Mouse (Mus musculus) heart, adult 8-10 months (tissue): Measurements from ENCODE around the gene Gtf2e1. TPM values are rescaled to one million over a fixed set of nuclear protein-coding genes. Genes with fewer than 3 reads are reported as not detected.

ENCODE experiments used
- DNase-seq: peaks from one replicate; pipeline ENCODE4 v3.0.0; 2022; ENCODE audit warnings: low spot score
- total RNA-seq, 4 experiments: library from RNA; stranded (reverse); gene quantifications; 2 replicates each; pipeline ENCODE4 v1.2.4; 2022

Gene Gtf2e1
- 1 to 10 TPM; 6.9 to 8.3 (median 7.1) TPM for total RNA-seq

GRCm38 (mm10) chr16:37539611-37540580, at the start of gene Gtf2e1, which contains the start of gene Rabl3:
Gtf2e1 (minus strand) TSS chr16:37539789.
Rabl3 (plus strand) TSS chr16:37539885.
- peak; percentile 99 for DNase-seq

- no peak for DNase-seq
Measured at GRCm38 (mm10) chr16:37585129-37585563, 45.6 kb upstream of the Gtf2e1 start.

DNA sequence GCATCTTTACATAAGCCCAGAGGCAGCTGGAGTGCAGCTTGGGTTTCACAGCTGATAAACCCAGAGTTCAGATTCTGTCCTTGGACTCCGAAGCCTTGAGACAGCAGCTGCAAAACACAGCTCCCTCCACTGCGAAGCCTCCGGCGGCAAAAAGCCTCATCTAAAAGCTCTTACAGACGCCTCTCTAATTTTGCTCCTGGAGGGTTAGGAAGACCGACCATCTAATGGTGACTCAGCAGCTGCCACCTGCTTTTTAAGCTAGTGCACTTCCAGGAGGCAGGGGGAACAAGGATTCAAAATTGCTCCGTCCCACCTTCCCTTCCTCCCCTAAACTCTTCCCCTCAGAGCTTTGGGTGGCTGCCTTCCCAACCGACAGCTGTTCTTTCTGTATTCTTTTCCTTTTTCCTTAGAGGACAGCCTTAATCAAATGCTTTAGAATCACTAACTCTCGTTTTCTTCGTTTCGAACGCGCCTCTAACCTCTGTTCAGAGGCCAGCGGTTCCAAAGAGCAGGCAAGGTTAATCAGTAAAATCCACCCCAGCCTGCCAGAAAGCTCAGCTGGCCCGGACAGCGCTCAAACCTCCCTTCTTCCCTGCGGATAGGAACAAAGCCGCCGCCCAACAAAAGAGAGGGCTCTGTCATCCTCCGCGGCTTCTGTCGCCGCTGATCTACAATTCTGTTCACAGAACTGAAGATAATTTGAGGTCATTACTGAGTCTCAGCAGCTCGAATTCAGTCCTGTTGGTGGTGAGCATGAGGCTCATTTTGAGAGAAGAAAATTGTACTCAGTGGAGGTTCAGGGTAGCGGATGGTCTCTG, 44.8 kb upstream of the Gtf2e1 start:
- peak; percentile 27 for DNase-seq

- DNase-seq: no peak
Measured at GRCm38 (mm10) chr16:37583801-37584200, 44.2 kb upstream of the Gtf2e1 start.

- no peak for DNase-seq
Measured at GRCm38 (mm10) chr16:37583306-37583705, 43.7 kb upstream of the Gtf2e1 start.

GRCm38 (mm10) chr16:37581901-37582300, 42.3 kb upstream of the Gtf2e1 start:
- no peak for DNase-seq

- no peak for DNase-seq
Measured at GRCm38 (mm10) chr16:37580651-37581050, 41.1 kb upstream of the Gtf2e1 start.

DNA sequence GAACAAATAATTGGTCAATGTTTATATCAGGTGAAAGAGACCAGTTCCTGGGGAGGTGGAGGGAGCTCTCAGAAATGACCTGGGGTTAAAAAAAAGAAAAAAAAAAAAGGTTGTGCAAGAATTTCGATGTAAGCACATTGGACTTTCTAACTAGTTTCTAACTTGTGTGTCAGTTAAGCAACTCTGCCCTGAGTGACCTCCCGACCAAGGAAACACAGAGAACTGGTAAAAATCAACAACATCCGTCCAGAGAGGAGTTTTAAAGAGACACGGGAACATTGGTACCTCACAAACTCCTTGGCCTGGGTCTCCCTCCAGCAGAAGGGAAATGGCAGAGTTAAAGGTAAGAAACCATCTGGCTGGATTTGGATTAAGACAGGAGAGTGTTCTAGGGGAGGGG, 40.4 kb upstream of the Gtf2e1 start, which contains the start of gene Hgd:
Gene Hgd, plus strand, starts transcription at position 160 of the 400 bp plus-strand sequence.
- no peak for DNase-seq

- DNase-seq: no peak
Measured at GRCm38 (mm10) chr16:37579591-37579990, 40.0 kb upstream of the Gtf2e1 start.

GRCm38 (mm10) chr16:37575325-37575724, 35.7 kb upstream of the Gtf2e1 start:
- no peak for DNase-seq

- no peak for DNase-seq
Measured at GRCm38 (mm10) chr16:37573061-37573460, 33.5 kb upstream of the Gtf2e1 start.

DNA sequence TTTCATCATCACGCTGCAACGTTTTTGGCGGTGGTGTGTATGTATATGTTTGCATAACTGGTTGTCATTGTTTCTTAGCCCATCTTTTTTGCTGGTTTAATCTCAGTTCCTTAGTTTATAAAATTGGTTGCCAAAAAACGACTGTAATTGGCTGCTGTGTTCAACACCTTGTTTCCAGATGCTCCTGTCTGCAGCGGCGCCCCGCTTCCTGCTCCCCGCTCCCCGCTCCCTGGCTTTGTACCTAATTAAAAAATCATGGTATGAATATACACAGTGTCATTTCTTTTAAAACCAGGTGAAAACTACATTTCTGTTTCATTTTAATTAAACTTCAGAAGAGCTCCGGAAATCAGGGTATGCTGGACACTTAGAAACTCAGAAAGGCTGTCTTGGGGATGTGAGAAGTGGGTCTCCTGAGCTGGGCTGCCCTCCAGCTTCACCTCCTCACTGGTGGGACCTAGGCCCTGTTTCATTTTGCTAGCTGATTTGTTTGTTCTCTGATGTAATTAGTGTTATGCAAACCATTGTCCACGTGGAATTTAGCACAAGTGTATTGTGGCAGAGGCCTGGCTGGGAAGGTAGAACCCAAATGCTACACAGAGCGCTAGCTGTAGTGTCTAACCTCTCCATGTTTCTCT, 32.6 kb upstream of the Gtf2e1 start:
- no peak for DNase-seq

- no peak for DNase-seq
Measured at GRCm38 (mm10) chr16:37571554-37571953, 32.0 kb upstream of the Gtf2e1 start.

DNA sequence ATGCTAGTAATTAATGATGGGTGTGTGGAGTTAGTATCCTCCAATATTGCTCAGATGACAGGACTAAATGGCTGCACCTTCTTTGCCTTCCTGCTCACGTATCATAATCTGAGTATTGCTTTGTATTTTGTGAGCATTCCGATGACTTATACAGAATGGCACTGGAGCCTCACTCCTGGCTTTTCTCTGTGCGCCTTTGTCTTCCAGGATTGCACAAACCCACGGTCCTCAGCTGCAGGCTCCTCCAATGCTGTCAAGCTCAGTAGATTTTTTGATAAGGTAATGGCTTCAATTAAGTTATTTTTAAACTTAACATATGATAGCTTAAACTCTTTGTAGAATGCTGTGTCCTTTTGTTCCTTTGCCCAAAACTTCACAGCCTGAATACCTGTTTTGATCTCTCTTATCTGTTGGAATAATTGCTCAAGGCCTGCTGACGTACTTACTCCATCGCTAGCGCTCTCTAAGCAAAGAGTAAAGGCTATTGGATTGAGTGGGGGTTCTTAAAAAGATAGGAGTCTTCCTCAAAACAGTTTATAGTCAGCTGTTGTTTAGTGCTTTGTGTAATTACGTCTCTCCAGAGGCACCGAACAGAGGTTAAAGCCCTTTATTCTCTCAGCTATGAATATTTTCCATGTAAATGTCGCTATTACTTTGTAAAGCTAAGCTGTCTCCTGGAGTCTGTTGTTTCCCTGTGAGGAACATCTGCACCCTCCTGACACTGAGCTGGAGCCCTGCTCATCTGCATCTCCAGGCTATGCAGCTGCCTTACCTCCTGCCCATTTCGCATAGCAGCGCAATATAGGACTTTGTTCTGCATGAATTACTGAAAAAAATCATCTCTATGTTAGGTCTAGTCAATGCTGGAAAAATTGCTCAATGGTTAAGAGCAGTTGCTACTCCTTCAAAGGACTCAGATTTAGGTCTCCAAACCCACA, 27.8 kb upstream of the Gtf2e1 start:
- no peak for DNase-seq

GRCm38 (mm10) chr16:37566107-37566506, 26.5 kb upstream of the Gtf2e1 start:
- DNase-seq: no peak

DNA sequence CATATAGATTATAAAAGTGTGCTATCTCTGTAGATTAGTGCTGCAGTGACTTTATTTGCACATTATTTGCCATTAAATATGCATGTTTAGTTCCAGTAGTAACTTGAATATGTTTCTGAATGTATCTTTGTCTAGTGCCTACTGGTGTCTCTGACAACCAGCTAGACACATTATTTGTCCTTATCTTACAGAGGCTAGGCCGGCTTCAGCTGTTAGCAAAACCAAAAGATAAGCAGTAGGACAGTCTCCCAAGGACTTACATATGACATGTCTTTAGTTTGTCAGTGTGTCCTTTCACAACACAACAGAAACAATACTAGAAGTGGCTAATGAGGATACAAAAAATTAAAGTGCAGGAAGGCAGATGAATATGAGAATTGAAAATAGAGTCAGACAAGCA, 25.5 kb upstream of the Gtf2e1 start:
- DNase-seq: no peak

- no peak for DNase-seq
Measured at GRCm38 (mm10) chr16:37562961-37563360, 23.4 kb upstream of the Gtf2e1 start.

- DNase-seq: no peak
Measured at GRCm38 (mm10) chr16:37562414-37562813, 22.8 kb upstream of the Gtf2e1 start.

DNA sequence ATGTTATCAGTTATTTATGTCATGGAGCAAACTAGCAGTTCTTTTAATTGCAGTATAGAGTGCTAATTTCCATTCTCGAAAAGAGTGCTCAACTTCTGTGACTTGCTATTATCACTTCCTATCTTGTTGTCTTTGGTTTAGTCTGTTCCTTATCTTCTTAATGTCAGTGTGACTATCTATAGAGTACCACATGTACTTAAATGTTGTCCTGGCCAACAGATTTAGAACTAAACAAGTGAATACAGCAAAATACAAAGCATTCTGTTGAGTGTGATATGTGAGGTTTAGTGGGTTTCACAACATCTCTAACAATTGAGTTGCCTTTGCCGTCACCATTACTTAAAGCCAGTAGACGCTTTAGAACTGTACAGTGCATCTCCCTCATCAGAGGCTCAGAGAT, 13.2 kb upstream of the Gtf2e1 start:
- DNase-seq: no peak

- no peak for DNase-seq
Measured at GRCm38 (mm10) chr16:37550981-37551380, 11.4 kb upstream of the Gtf2e1 start.

DNA sequence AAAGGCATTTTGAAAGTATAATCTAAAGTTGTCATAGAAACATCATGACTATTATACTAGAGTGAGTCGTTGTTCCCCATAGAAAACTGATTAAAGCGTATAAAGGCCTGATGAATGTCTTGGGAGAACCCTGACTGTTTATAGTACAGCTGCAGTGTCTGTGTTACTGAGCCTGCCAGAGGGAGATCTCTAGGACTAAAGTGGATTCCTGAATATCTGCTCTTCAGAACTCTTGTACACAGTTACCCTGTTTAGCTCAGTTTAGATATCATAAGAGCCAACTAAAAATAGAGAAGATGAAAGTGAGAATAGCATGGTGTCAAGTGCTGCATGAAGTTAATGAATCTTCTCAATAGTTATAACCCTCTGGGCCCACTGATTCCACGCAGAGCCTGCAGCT, 10.7 kb upstream of the Gtf2e1 start:
- DNase-seq: peak; percentile 19
